Mouse (Mus musculus): ENCODE measurements around the gene Acyp1. TPM values are rescaled to one million over a fixed set of nuclear protein-coding genes. Genes with fewer than 3 reads are reported as not detected.

Acyp1 gene
- polyA plus RNA-seq (2012; ENCODE audit: insufficient read depth, low replicate concordance): 29.0 TPM in 1 of 2 replicates, not detected in the other

- Histone ChIP-seq H3K27me3 (replicated peaks) (peaks cover 36% of the 10 kb centered on the region), H3K9me3 (0 out of 2 replicates have a peak, but pooled peaks cover 3% of the 10 kb centered on the region), H3K36me3 (replicated peaks; ENCODE audit: low read length) (no peaks in the 10 kb centered on the region), H3K4me3 (replicated peaks) (peak within 1 kb of the TSS; percentile 91), H3K4me1 (peaks cover 21% of the 10 kb centered on the region)
- TF ChIP-seq GATA1 (IDR thresholded peaks at IDR 0.05; ENCODE audit: borderline replicate concordance, low read length) (no peak), FLI1 (IDR thresholded peaks at IDR 0.05; ENCODE audit: low read length) (no peak)
These were observed at the start of gene Acyp1 for GRCm38 (mm10) chr12:85287809-85288485. Gene Acyp1, minus strand, starts transcription at chr12:85288438.

GRCm38 (mm10) chr12:85337567-85338311, 49.5 kb upstream of the Acyp1 start:
- no peak for TF ChIP-seq FLI1 (IDR thresholded peaks at IDR 0.05; ENCODE audit: low read length)
- TF ChIP-seq GATA1 (IDR thresholded peaks at IDR 0.05; ENCODE audit: borderline replicate concordance, low read length): no peak
- H3K9me3 ChIP-seq: no peaks in the 10 kb centered on the region
- H3K27me3 ChIP-seq (replicated peaks): no peaks in the 10 kb centered on the region
- peak overlapping the region; percentile 98 for H3K4me3 ChIP-seq (replicated peaks)
- peaks cover 52% of the 10 kb centered on the region for H3K36me3 ChIP-seq (replicated peaks; ENCODE audit: low read length)
- H3K4me1 ChIP-seq: peaks cover 24% of the 10 kb centered on the region

GRCm38 (mm10) chr12:85330153-85330552, 41.9 kb upstream of the Acyp1 start:
- TF ChIP-seq GATA1 (IDR thresholded peaks at IDR 0.05; ENCODE audit: borderline replicate concordance, low read length): no peak
- TF ChIP-seq FLI1 (IDR thresholded peaks at IDR 0.05; ENCODE audit: low read length): no peak
- H3K9me3 ChIP-seq: no peaks in the 10 kb centered on the region
- no peaks in the 10 kb centered on the region for H3K4me1 ChIP-seq
- H3K4me3 ChIP-seq (replicated peaks): no peak overlapping the region
- H3K27me3 ChIP-seq (replicated peaks): no peaks in the 10 kb centered on the region
- H3K36me3 ChIP-seq (replicated peaks; ENCODE audit: low read length): peaks cover 89% of the 10 kb centered on the region

- Histone ChIP-seq H3K4me3 (replicated peaks) (no peak overlapping the region), H3K9me3 (no peaks in the 10 kb centered on the region), H3K27me3 (replicated peaks) (no peaks in the 10 kb centered on the region), H3K4me1 (peaks cover 26% of the 10 kb centered on the region), H3K36me3 (replicated peaks; ENCODE audit: low read length) (peaks cover 98% of the 10 kb centered on the region)
- TF ChIP-seq FLI1 (IDR thresholded peaks at IDR 0.05; ENCODE audit: low read length) (no peak), GATA1 (IDR thresholded peaks at IDR 0.05; ENCODE audit: borderline replicate concordance, low read length) (no peak)
These were observed 20.4 kb upstream of the Acyp1 start for GRCm38 (mm10) chr12:85308651-85309050.

GRCm38 (mm10) chr12:85305247-85305892, 17.1 kb upstream of the Acyp1 start:
- H3K27me3 ChIP-seq (replicated peaks): no peaks in the 10 kb centered on the region
- peaks cover 26% of the 10 kb centered on the region for H3K4me1 ChIP-seq
- peak overlapping the region; percentile 90 for H3K4me3 ChIP-seq (replicated peaks)
- TF ChIP-seq FLI1 (IDR thresholded peaks at IDR 0.05; ENCODE audit: low read length) (no peak), GATA1 (IDR thresholded peaks at IDR 0.05; ENCODE audit: borderline replicate concordance, low read length) (no peak)
- no peaks in the 10 kb centered on the region for H3K9me3 ChIP-seq
- peaks cover 98% of the 10 kb centered on the region for H3K36me3 ChIP-seq (replicated peaks; ENCODE audit: low read length)

- peaks cover 26% of the 10 kb centered on the region for H3K4me1 ChIP-seq
- no peaks in the 10 kb centered on the region for H3K9me3 ChIP-seq
- TF ChIP-seq FLI1 (IDR thresholded peaks at IDR 0.05; ENCODE audit: low read length): no peak
- no peak for TF ChIP-seq GATA1 (IDR thresholded peaks at IDR 0.05; ENCODE audit: borderline replicate concordance, low read length)
- H3K4me3 ChIP-seq (replicated peaks): no peak overlapping the region
- no peaks in the 10 kb centered on the region for H3K27me3 ChIP-seq (replicated peaks)
- H3K36me3 ChIP-seq (replicated peaks; ENCODE audit: low read length): peaks cover 96% of the 10 kb centered on the region
These were observed 16.5 kb upstream of the Acyp1 start for GRCm38 (mm10) chr12:85304725-85305124.

- Histone ChIP-seq H3K4me3 (replicated peaks) (no peak overlapping the region), H3K4me1 (peaks cover 21% of the 10 kb centered on the region), H3K36me3 (replicated peaks; ENCODE audit: low read length) (peaks cover 92% of the 10 kb centered on the region)
These were observed 15.0 kb upstream of the Acyp1 start for GRCm38 (mm10) chr12:85303256-85303655.

GRCm38 (mm10) chr12:85298835-85299180, 10.6 kb upstream of the Acyp1 start:
- Histone ChIP-seq H3K4me1 (peaks cover 9% of the 10 kb centered on the region), H3K36me3 (replicated peaks; ENCODE audit: low read length) (peaks cover 52% of the 10 kb centered on the region), H3K4me3 (replicated peaks) (no peak overlapping the region), H3K27me3 (replicated peaks) (peaks cover 4% of the 10 kb centered on the region), H3K9me3 (no peaks in the 10 kb centered on the region)
- no peak for TF ChIP-seq GATA1 (IDR thresholded peaks at IDR 0.05; ENCODE audit: borderline replicate concordance, low read length)
- no peak for TF ChIP-seq FLI1 (IDR thresholded peaks at IDR 0.05; ENCODE audit: low read length)

More at GRCm38 (mm10) chr12:85303256-85303655, 15.0 kb upstream of the Acyp1 start:
- H3K27me3 ChIP-seq (replicated peaks): no peaks in the 10 kb centered on the region
- H3K9me3 ChIP-seq: no peaks in the 10 kb centered on the region
- no peak for TF ChIP-seq GATA1 (IDR thresholded peaks at IDR 0.05; ENCODE audit: borderline replicate concordance, low read length)
- TF ChIP-seq FLI1 (IDR thresholded peaks at IDR 0.05; ENCODE audit: low read length): no peak

GRCm38 (mm10) chr12:85298127-85298834, 10.0 kb upstream of the Acyp1 start:
- Histone ChIP-seq H3K4me3 (replicated peaks) (no peak overlapping the region), H3K27me3 (replicated peaks) (peaks cover 4% of the 10 kb centered on the region), H3K4me1 (peaks cover 9% of the 10 kb centered on the region), H3K36me3 (replicated peaks; ENCODE audit: low read length) (peaks cover 47% of the 10 kb centered on the region), H3K9me3 (no peaks in the 10 kb centered on the region)
- TF ChIP-seq FLI1 (IDR thresholded peaks at IDR 0.05; ENCODE audit: low read length) (no peak), GATA1 (IDR thresholded peaks at IDR 0.05; ENCODE audit: borderline replicate concordance, low read length) (no peak)
